Mouse (Mus musculus): ENCODE results near the gene Stxbp4.

Gene Stxbp4

GRCm38 (mm10) chr11:90558359-90559047, 79.4 kb downstream of the Stxbp4 start:
- DNase-seq (ENCODE audit: low read depth, low spot score) = no peak

GRCm38 (mm10) chr11:90556517-90556916, 81.4 kb downstream of the Stxbp4 start:
- no peak for DNase-seq (ENCODE audit: low read depth, low spot score)

- no peak for DNase-seq (ENCODE audit: low read depth, low spot score)
Measured at GRCm38 (mm10) chr11:90553963-90554362, 83.9 kb downstream of the Stxbp4 start.

- DNase-seq (ENCODE audit: low read depth, low spot score) = no peak
Measured at GRCm38 (mm10) chr11:90552303-90553201, 85.3 kb downstream of the Stxbp4 start.

- DNase-seq (ENCODE audit: low read depth, low spot score) = peak; percentile 13
Measured at GRCm38 (mm10) chr11:90548560-90548959, 89.3 kb downstream of the Stxbp4 start.

- DNase-seq (ENCODE audit: low read depth, low spot score) = no peak
Measured at GRCm38 (mm10) chr11:90538636-90539263, 99.1 kb downstream of the Stxbp4 start.

- DNase-seq (ENCODE audit: low read depth, low spot score) = no peak
Measured at GRCm38 (mm10) chr11:90525311-90525710, 112.6 kb downstream of the Stxbp4 start.

- DNase-seq (ENCODE audit: low read depth, low spot score) = peak; percentile 21
Measured at GRCm38 (mm10) chr11:90521040-90521439, 116.8 kb downstream of the Stxbp4 start.

- no peak for DNase-seq (ENCODE audit: low read depth, low spot score)
Measured at GRCm38 (mm10) chr11:90517750-90518149, 120.1 kb downstream of the Stxbp4 start.

GRCm38 (mm10) chr11:90512538-90513219, 125.2 kb downstream of the Stxbp4 start:
- no peak for DNase-seq (ENCODE audit: low read depth, low spot score)

GRCm38 (mm10) chr11:90501846-90502245, 136.0 kb downstream of the Stxbp4 start:
- DNase-seq (ENCODE audit: low read depth, low spot score) = no peak

GRCm38 (mm10) chr11:90499918-90500317, 138.0 kb downstream of the Stxbp4 start:
- no peak for DNase-seq (ENCODE audit: low read depth, low spot score)

GRCm38 (mm10) chr11:90498461-90498860, 139.4 kb downstream of the Stxbp4 start:
- no peak for DNase-seq (ENCODE audit: low read depth, low spot score)

GRCm38 (mm10) chr11:90494981-90495380, 142.9 kb downstream of the Stxbp4 start:
- no peak for DNase-seq (ENCODE audit: low read depth, low spot score)

GRCm38 (mm10) chr11:90492511-90492910, 145.4 kb downstream of the Stxbp4 start:
- DNase-seq (ENCODE audit: low read depth, low spot score) = no peak

GRCm38 (mm10) chr11:90489166-90489565, 148.7 kb downstream of the Stxbp4 start:
- no peak for DNase-seq (ENCODE audit: low read depth, low spot score)

GRCm38 (mm10) chr11:90487686-90488085, 150.2 kb downstream of the Stxbp4 start:
- no peak for DNase-seq (ENCODE audit: low read depth, low spot score)

GRCm38 (mm10) chr11:90484750-90485637, 152.9 kb downstream of the Stxbp4 start:
- no peak for DNase-seq (ENCODE audit: low read depth, low spot score)

GRCm38 (mm10) chr11:90483766-90484165, 154.1 kb downstream of the Stxbp4 start:
- no peak for DNase-seq (ENCODE audit: low read depth, low spot score)

- no peak for DNase-seq (ENCODE audit: low read depth, low spot score)
Measured at GRCm38 (mm10) chr11:90481828-90482227, 156.1 kb downstream of the Stxbp4 start.

- no peak for DNase-seq (ENCODE audit: low read depth, low spot score)
Measured at GRCm38 (mm10) chr11:90470271-90470670, 167.6 kb downstream of the Stxbp4 start.

All from mesoderm, embryonic 11.5 days (tissue).